Mouse (Mus musculus) liver, postnatal 0 days (tissue): Measurements from ENCODE around the gene Dennd4c.

Experiments
- CTCF ChIP-seq: sonication (generic); IDR thresholded peaks from 2 replicates; pipeline ENCODE4 v1.5.1; 2016; ENCODE audit warnings: antibody characterized with exemption, low read depth
- EP300 ChIP-seq: IDR thresholded peaks from 2 replicates; pipeline ENCODE4 v1.6.1; 2016; ENCODE audit warnings: antibody characterized with exemption, low read depth, mild to moderate bottlenecking

GRCm38 (mm10) chr4:86858070-86858440 lies 109.7 kb downstream of the Dennd4c start:
- TF ChIP-seq CTCF (no peak), EP300 (no peak)
